Mouse (Mus musculus) mouse trophoblast stem cell (cell line): ENCODE data around the gene Gm17387.

ENCODE experiments used
- in situ Hi-C, 2 experiments: fragments of 300-500 bp; cut with MseI, MboI; formaldehyde crosslinking; loops; 2 replicates in 1 of 2; 3 replicates in 1 of 2; pipeline ENCODE4 v1.15.1; 2025

The Gm17387 gene

GRCm38 (mm10) chr7:141072017-141072745 is 43.2 kb downstream of the Gm17387 start:
- in situ Hi-C loops, result no loop called here

GRCm38 (mm10) chr7:141073782-141074181 is 44.9 kb downstream of the Gm17387 start:
- in situ Hi-C loops, result no loop called here

- in situ Hi-C loops, result no loop called here
Measured at GRCm38 (mm10) chr7:141077841-141078240, 48.9 kb downstream of the Gm17387 start, which contains the start of gene Pkp3. Gene Pkp3, plus strand, starts transcription at chr7:141078218.

- in situ Hi-C loops, result no loop called here
Measured at GRCm38 (mm10) chr7:141078876-141079275, 49.9 kb downstream of the Gm17387 start.
